Mouse (Mus musculus): ENCODE results near the gene Bzw1. TPM values are rescaled to one million over a fixed set of nuclear protein-coding genes. Genes with fewer than 3 reads are reported as not detected.
"Not testable (repeated sequence)": the region's sequence is repeated elsewhere in the genome, so short reads cannot be mapped to it uniquely, and the experiment has no call there.

Bzw1 gene
- total and polyA plus RNA-seq, 3 experiments = 199 to 268 (median 242) TPM

DNA sequence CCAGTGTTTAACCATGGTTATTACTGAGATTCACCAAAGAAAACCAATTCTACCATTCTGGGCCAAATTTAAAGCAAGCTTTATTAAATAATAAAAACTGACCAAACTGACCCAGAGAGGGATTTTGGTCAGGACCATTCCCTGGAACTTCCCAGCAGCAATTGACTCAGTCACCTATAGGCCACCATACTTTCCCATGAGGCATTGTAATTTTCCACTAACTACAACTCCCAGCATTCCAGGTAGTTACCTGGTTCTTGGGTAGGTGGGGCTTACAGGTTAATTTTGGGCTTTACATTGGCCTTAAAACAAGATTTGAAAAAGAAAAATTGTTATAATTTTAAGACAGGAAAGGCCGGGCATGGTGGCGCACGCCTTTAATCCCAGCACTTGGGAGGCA is 26.9 kb upstream of the Bzw1 start:
- Histone ChIP-seq H3K9ac (ENCODE audit: control insufficient read depth, low read depth, low read length, poor library complexity, severe bottlenecking) (no peak overlapping the region), H3K4me3 (ENCODE audit: control insufficient read depth in 1 of 2, insufficient read depth in 1 of 2, low read depth in 2 of 2, low read length in 2 of 2) (no peak overlapping the region), H3K4me1 (ENCODE audit: control insufficient read depth in 1 of 2, insufficient read depth in 2 of 2, low read length in 2 of 2) (peaks cover 0 to 4% of the 10 kb centered on the region in 2 experiments; a peak in 2 of 4 replicates), H3K9me3 (replicated peaks; ENCODE audit: insufficient read depth, low read length) (no peaks in the 10 kb centered on the region), H3K27ac (ENCODE audit: control insufficient read depth, low read depth, low read length) (no peak overlapping the region), H3K79me2 (ENCODE audit: control insufficient read depth, insufficient read depth, low read length, poor library complexity) (no peaks in the 10 kb centered on the region), H3K36me3 (ENCODE audit: control insufficient read depth in 1 of 2, insufficient read depth in 2 of 2, low read length in 2 of 2) (no peaks in the 10 kb centered on the region; a peak in 1 of 4 replicates), H3K27me3 (ENCODE audit: control insufficient read depth in 1 of 2, insufficient read depth in 2 of 2, low read length in 2 of 2) (no peaks in the 10 kb centered on the region)
- no peak for DNase-seq (ENCODE audit: low read depth, low spot score)
- TF ChIP-seq MEF2A (IDR thresholded peaks at IDR 0.05; ENCODE audit: extremely low read depth, insufficient replicate concordance, low read depth, low read length, poor library complexity, severe bottlenecking) (no peak), KAT2A (conservative IDR thresholded peaks at IDR 0.05; ENCODE audit: low read depth, low read length) (no peak), BHLHE40 (IDR thresholded peaks at IDR 0.05; ENCODE audit: borderline replicate concordance, low read depth, low read length) (no peak), MYC (IDR thresholded peaks at IDR 0.05; ENCODE audit: low read depth, low read length) (no peak), E2F4 (IDR thresholded peaks at IDR 0.05; ENCODE audit: borderline replicate concordance, low read depth, low read length) (no peak), POLR2A (IDR thresholded peaks at IDR 0.05; ENCODE audit: control insufficient read depth in 1 of 2, insufficient read depth in 1 of 2, low read depth in 1 of 2, low read length in 2 of 2, poor library complexity in 1 of 2) (no peak), MAX (IDR thresholded peaks at IDR 0.05; ENCODE audit: low read length) (no peak)

DNA sequence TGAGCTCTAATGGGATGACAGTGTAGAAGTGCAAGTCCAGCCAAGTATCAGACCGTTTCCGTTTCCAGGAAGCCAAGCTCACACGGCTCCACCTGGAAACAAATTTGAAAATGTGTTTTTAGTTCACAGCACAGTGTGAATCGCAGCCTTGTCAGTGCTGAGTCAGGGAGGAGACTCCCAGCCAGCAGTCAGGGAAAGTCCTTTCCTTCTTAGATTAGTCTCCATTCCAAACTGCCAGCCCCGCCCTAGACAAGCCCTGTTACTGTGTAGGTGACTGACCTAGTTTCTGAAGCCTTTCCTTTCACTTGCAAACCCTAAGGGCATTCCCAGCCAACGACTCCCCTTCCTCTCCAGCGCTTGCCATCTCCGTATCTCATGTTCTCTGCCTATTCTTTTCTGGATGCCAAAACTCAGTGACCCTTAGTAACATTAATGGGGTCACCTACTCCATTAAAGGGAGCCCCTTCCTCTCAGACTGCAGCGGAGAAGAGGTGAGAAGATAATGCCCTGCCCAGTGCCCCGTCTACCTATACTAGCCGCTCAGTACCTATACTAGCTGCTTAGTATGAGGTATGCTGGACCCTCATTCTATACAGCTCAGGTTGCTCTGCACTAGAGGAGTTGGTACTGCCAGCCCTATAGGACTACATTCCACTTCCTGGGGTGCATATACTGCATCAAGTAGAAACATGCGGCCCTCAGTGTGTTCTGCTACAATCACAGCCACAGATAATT is 25.8 kb upstream of the Bzw1 start:
- Histone ChIP-seq H3K4me1 (ENCODE audit: control insufficient read depth in 1 of 2, insufficient read depth in 2 of 2, low read length in 2 of 2) (peaks cover 0 to 4% of the 10 kb centered on the region in 2 experiments; a peak in 2 of 4 replicates), H3K9me3 (replicated peaks; ENCODE audit: insufficient read depth, low read length) (no peaks in the 10 kb centered on the region), H3K27me3 (ENCODE audit: control insufficient read depth in 1 of 2, insufficient read depth in 2 of 2, low read length in 2 of 2) (no peaks in the 10 kb centered on the region), H3K9ac (ENCODE audit: control insufficient read depth, low read depth, low read length, poor library complexity, severe bottlenecking) (no peak overlapping the region), H3K4me3 (ENCODE audit: control insufficient read depth in 1 of 2, insufficient read depth in 1 of 2, low read depth in 2 of 2, low read length in 2 of 2) (no peak overlapping the region), H3K79me2 (ENCODE audit: control insufficient read depth, insufficient read depth, low read length, poor library complexity) (no peaks in the 10 kb centered on the region), H3K36me3 (ENCODE audit: control insufficient read depth in 1 of 2, insufficient read depth in 2 of 2, low read length in 2 of 2) (no peaks in the 10 kb centered on the region; a peak in 1 of 4 replicates), H3K27ac (ENCODE audit: control insufficient read depth, low read depth, low read length) (no peak overlapping the region)
- TF ChIP-seq EP300 (IDR thresholded peaks at IDR 0.05; ENCODE audit: low read depth in 1 of 2, low read length in 2 of 2) (no peak), SIN3A (IDR thresholded peaks at IDR 0.05; ENCODE audit: low read length) (no peak), MAX (IDR thresholded peaks at IDR 0.05; ENCODE audit: low read length) (no peak)
- no peak for DNase-seq (ENCODE audit: low read depth, low spot score)

DNA sequence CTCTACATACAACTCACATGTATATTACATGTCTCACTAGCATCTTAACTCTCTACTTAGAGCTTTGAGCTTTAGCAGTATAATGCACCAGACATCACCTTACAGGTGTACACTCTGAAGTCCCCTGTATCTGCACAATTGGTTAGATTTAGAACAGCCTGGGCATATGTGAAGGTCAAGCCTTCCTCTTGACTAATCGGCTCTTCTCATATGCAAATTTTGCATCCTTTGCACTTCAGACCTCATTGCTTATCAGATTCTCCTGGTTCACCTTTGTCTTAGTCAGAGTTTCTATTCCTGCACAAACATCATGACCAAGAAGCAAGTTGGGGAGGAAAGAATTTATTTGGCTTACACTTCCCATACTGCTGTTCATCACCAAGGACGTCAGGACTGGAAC is 23.0 kb upstream of the Bzw1 start:
- Histone ChIP-seq H3K27ac (ENCODE audit: control insufficient read depth, low read depth, low read length) (no peak overlapping the region), H3K4me1 (ENCODE audit: control insufficient read depth in 1 of 2, insufficient read depth in 2 of 2, low read length in 2 of 2) (peaks cover 0 to 9% of the 10 kb centered on the region in 2 experiments; a peak in 2 of 4 replicates), H3K4me3 (ENCODE audit: control insufficient read depth in 1 of 2, insufficient read depth in 1 of 2, low read depth in 2 of 2, low read length in 2 of 2) (no peak overlapping the region), H3K79me2 (ENCODE audit: control insufficient read depth, insufficient read depth, low read length, poor library complexity) (no peaks in the 10 kb centered on the region), H3K9me3 (replicated peaks; ENCODE audit: insufficient read depth, low read length) (no peaks in the 10 kb centered on the region), H3K36me3 (ENCODE audit: control insufficient read depth in 1 of 2, insufficient read depth in 2 of 2, low read length in 2 of 2) (peaks cover 0 to 2% of the 10 kb centered on the region in 2 experiments; a peak in 1 of 4 replicates), H3K9ac (ENCODE audit: control insufficient read depth, low read depth, low read length, poor library complexity, severe bottlenecking) (no peak overlapping the region), H3K27me3 (ENCODE audit: control insufficient read depth in 1 of 2, insufficient read depth in 2 of 2, low read length in 2 of 2) (no peaks in the 10 kb centered on the region)
- no peak for DNase-seq (ENCODE audit: low read depth, low spot score)
- TF ChIP-seq HCFC1 (IDR thresholded peaks at IDR 0.05; ENCODE audit: low read depth, low read length) (no peak), BHLHE40 (IDR thresholded peaks at IDR 0.05; ENCODE audit: borderline replicate concordance, low read depth, low read length) (no peak), NRF1 (IDR thresholded peaks at IDR 0.05; ENCODE audit: insufficient read depth, low read depth, low read length, poor library complexity, severe bottlenecking) (no peak), ETS1 (IDR thresholded peaks at IDR 0.05; ENCODE audit: low read depth, low read length) (no peak), MAZ (IDR thresholded peaks at IDR 0.05; ENCODE audit: low read depth, low read length) (no peak), TCF12 (IDR thresholded peaks at IDR 0.05; ENCODE audit: low read depth, low read length) (no peak), MEF2A (IDR thresholded peaks at IDR 0.05; ENCODE audit: extremely low read depth, insufficient replicate concordance, low read depth, low read length, poor library complexity, severe bottlenecking) (no peak)

DNA sequence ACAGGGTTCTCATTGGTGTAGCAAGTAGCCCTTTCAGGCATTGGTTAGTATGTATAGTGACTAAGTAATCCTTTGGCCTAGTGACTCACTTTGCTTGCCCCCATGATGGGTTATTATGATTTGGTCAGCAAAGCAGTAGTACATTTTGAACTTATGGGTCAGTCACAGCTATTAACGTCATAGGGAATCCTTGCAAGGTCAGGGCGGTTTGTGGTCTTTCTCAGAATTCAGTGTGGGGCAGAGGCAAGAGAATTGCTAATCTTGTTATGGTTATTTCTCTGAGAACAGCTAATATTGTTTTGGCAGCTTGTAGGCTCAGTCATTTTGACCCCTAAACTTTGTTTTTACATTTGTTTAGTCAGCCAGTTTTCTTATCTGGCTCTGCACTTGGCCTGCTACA is 18.4 kb upstream of the Bzw1 start:
- H3K79me2 ChIP-seq (ENCODE audit: control insufficient read depth, insufficient read depth, low read length, poor library complexity); H3K27me3 ChIP-seq (ENCODE audit: control insufficient read depth in 1 of 2, insufficient read depth in 2 of 2, low read length in 2 of 2); DNase-seq (ENCODE audit: low read depth, low spot score); H3K9ac ChIP-seq (ENCODE audit: control insufficient read depth, low read depth, low read length, poor library complexity, severe bottlenecking); H3K36me3 ChIP-seq (ENCODE audit: control insufficient read depth in 1 of 2, insufficient read depth in 2 of 2, low read length in 2 of 2); H3K9me3 ChIP-seq (replicated peaks; ENCODE audit: insufficient read depth, low read length); H3K4me3 ChIP-seq (ENCODE audit: control insufficient read depth in 1 of 2, insufficient read depth in 1 of 2, low read depth in 2 of 2, low read length in 2 of 2); H3K4me1 ChIP-seq (ENCODE audit: control insufficient read depth in 1 of 2, insufficient read depth in 2 of 2, low read length in 2 of 2); H3K27ac ChIP-seq (ENCODE audit: control insufficient read depth, low read depth, low read length): not testable (repeated sequence)
